Mouse (Mus musculus): ENCODE data around the gene Slc8a1. TPM values are rescaled to one million over a fixed set of nuclear protein-coding genes. Genes with fewer than 3 reads are reported as not detected.
A peak's percentile ranks its signal among the peaks of the same experiment; 100 is the strongest.

The Slc8a1 gene
- total and polyA plus RNA-seq, 3 experiments = 49.9 to 460 (median 426) TPM

DNA sequence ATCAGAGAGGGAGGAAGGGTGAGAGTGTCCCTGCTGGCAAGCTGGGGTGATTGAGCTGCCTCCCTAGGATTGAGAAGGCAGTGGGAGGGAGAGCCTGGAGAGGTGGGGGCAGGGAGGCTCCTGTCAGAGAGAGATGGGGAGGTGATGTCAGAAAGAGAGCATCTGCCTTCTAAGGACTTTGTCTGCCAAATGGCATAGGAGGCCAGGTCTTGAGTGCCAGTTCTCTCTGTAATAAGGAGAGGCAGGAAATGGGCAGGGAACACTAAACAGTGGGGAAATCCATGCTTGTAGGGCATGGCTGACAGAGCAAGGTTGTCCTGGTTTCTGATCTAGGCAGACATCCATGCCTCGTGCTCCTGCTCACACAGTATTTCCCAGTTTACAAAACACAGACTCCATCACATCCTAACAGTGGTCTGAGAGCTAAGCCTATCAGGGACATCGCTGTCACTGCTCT lies 117.0 kb downstream of the Slc8a1 start:
- Histone ChIP-seq H3K9ac (ENCODE audit: low read depth, low read length) (no peak overlapping the region), H3K4me1 (ENCODE audit: control insufficient read depth, insufficient read depth, low read length) (peaks cover 6% of the 10 kb centered on the region), H3K27me3 (ENCODE audit: control insufficient read depth, insufficient read depth, low read length) (no peaks in the 10 kb centered on the region), H3K79me2 (replicated peaks; ENCODE audit: control insufficient read depth, insufficient read depth, low read length) (no peaks in the 10 kb centered on the region), H3K27ac (no peak overlapping the region), H3K36me3 (ENCODE audit: control insufficient read depth, insufficient read depth, low read length) (peaks cover 19% of the 10 kb centered on the region), H3K4me3 (no peak overlapping the region)
- TF ChIP-seq EP300 (IDR thresholded peaks at IDR 0.05; ENCODE audit: insufficient read depth, low read depth, low read length) (no peak), CTCF (IDR thresholded peaks at IDR 0.05) (0 out of 2 replicates have a peak, but pooled peaks have one; percentile 3), POLR2A (IDR thresholded peaks at IDR 0.05; ENCODE audit: insufficient read depth, low read depth, low read length) (no peak)
- WGBS = 52% methylated on average over 2 of the region's 2 CpGs
- peak; percentile 26 to 49 for DNase-seq
- intact Hi-C loops (cut with DNase I) = no loop called here

DNA sequence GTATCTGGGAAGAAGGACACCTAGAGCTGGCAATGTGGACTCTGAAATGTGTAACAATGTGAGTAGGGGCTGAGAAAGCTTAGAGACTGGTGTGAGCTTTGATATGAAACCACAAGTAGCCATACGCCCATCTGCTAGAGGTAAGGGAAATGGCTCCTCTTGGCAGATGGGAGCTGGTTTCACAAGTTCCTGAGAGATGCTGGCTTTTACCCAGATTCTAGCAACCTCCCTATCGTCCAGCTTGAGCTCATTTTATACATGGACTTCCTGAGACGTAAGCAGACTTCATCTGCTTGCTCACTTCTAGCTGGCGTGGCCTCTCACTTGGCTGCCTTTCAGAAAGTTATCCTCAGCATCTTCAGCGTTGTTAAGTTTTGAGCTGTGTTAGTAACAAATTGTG lies 119.7 kb downstream of the Slc8a1 start:
- Histone ChIP-seq H3K9ac (ENCODE audit: low read depth, low read length) (no peak overlapping the region), H3K27me3 (ENCODE audit: control insufficient read depth, insufficient read depth, low read length) (no peaks in the 10 kb centered on the region), H3K79me2 (replicated peaks; ENCODE audit: control insufficient read depth, insufficient read depth, low read length) (peaks cover 4% of the 10 kb centered on the region; the same call in 1 of the 2 replicates), H3K27ac (no peak overlapping the region), H3K4me3 (no peak overlapping the region), H3K4me1 (ENCODE audit: control insufficient read depth, insufficient read depth, low read length) (peaks cover 7% of the 10 kb centered on the region), H3K36me3 (ENCODE audit: control insufficient read depth, insufficient read depth, low read length) (peaks cover 14% of the 10 kb centered on the region; the same call in 1 of the 2 replicates)
- no peak for DNase-seq
- intact Hi-C loops (cut with DNase I) = no loop called here
- 16% methylated on average over 5 of the region's 5 CpGs for WGBS
- no peak for TF ChIP-seq EP300 (IDR thresholded peaks at IDR 0.05; ENCODE audit: insufficient read depth, low read depth, low read length)
- no peak for TF ChIP-seq POLR2A (IDR thresholded peaks at IDR 0.05; ENCODE audit: insufficient read depth, low read depth, low read length)
- no peak for TF ChIP-seq CTCF (IDR thresholded peaks at IDR 0.05)

DNA sequence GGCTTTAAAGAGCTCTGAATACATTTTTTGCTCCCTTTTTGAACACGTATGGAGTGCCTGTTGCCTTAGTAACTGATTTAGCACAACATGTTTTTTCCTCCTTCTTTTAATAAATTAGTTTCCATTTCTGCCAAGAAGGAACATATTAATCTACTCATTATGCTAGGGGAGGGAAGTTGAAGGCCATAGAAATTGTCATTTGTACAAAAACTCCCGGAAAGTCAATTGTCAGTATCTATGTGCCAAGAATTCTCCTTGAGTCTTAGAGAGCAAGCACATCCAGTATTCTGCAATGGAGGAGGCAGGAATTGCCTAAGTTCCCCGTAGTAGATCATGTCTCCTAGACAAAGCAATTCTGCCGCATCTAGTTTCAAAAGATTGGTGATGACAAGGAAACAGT lies 121.9 kb downstream of the Slc8a1 start:
- H3K27ac ChIP-seq = no peak overlapping the region
- peaks cover 6% of the 10 kb centered on the region for H3K4me1 ChIP-seq (ENCODE audit: control insufficient read depth, insufficient read depth, low read length)
- H3K9ac ChIP-seq (ENCODE audit: low read depth, low read length) = no peak overlapping the region
- H3K79me2 ChIP-seq (replicated peaks; ENCODE audit: control insufficient read depth, insufficient read depth, low read length) = peaks cover 4% of the 10 kb centered on the region; the same call in 1 of the 2 replicates
- 40% methylated on average over 4 of the region's 4 CpGs for whole genome bisulfite sequencing
- peaks cover 7% of the 10 kb centered on the region; the same call in 1 of the 2 replicates for H3K36me3 ChIP-seq (ENCODE audit: control insufficient read depth, insufficient read depth, low read length)
- H3K27me3 ChIP-seq (ENCODE audit: control insufficient read depth, insufficient read depth, low read length) = no peaks in the 10 kb centered on the region
- DNase-seq = no peak
- H3K4me3 ChIP-seq = no peak overlapping the region
- TF ChIP-seq CTCF (IDR thresholded peaks at IDR 0.05) (no peak), POLR2A (IDR thresholded peaks at IDR 0.05; ENCODE audit: insufficient read depth, low read depth, low read length) (no peak), EP300 (IDR thresholded peaks at IDR 0.05; ENCODE audit: insufficient read depth, low read depth, low read length) (no peak)
- intact Hi-C loops (cut with DNase I) = no loop called here

GRCm38 (mm10) chr17:81615391-81615790 lies 122.8 kb downstream of the Slc8a1 start:
- TF ChIP-seq POLR2A (IDR thresholded peaks at IDR 0.05; ENCODE audit: insufficient read depth, low read depth, low read length) (no peak), CTCF (IDR thresholded peaks at IDR 0.05) (no peak), EP300 (IDR thresholded peaks at IDR 0.05; ENCODE audit: insufficient read depth, low read depth, low read length) (no peak)
- Histone ChIP-seq H3K9ac (ENCODE audit: low read depth, low read length) (no peak overlapping the region), H3K4me1 (ENCODE audit: control insufficient read depth, insufficient read depth, low read length) (peaks cover 3% of the 10 kb centered on the region), H3K27ac (no peak overlapping the region), H3K4me3 (no peak overlapping the region), H3K36me3 (ENCODE audit: control insufficient read depth, insufficient read depth, low read length) (peaks cover 7% of the 10 kb centered on the region; the same call in 1 of the 2 replicates), H3K27me3 (ENCODE audit: control insufficient read depth, insufficient read depth, low read length) (no peaks in the 10 kb centered on the region), H3K79me2 (replicated peaks; ENCODE audit: control insufficient read depth, insufficient read depth, low read length) (peaks cover 4% of the 10 kb centered on the region; the same call in 1 of the 2 replicates)
- intact Hi-C loops (cut with DNase I) = no loop called here
- DNase-seq = no peak
- 83% methylated on average over 8 of the region's 8 CpGs for WGBS

GRCm38 (mm10) chr17:81607515-81607914 lies 130.7 kb downstream of the Slc8a1 start:
- WGBS = 91% methylated on average over 3 of the region's 3 CpGs
- no peak for TF ChIP-seq CTCF (IDR thresholded peaks at IDR 0.05)
- no peak for TF ChIP-seq EP300 (IDR thresholded peaks at IDR 0.05; ENCODE audit: insufficient read depth, low read depth, low read length)
- no peak for TF ChIP-seq POLR2A (IDR thresholded peaks at IDR 0.05; ENCODE audit: insufficient read depth, low read depth, low read length)
- DNase-seq = no peak

DNA sequence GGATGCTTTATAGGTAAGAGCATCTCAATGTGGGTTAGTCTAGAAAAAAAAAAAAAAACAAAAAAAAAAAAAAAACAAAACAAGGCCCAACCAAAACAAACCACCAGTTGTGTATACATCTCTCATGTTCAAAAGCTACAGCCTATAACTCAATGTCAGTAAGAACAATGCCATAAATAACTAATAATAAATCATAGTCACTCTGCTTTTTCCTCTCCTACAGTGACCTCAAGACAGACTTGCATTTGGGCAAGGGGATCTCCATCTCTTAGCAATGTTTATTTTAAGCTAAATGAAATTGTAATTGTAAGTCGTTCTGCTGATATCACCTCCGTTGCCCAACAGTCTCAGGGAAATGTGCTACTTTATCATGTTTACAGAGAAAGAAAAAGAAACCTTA lies 132.1 kb downstream of the Slc8a1 start:
- Histone ChIP-seq H3K4me3 (no peak overlapping the region), H3K4me1 (ENCODE audit: control insufficient read depth, insufficient read depth, low read length) (peaks cover 7% of the 10 kb centered on the region), H3K36me3 (ENCODE audit: control insufficient read depth, insufficient read depth, low read length) (peaks cover 22% of the 10 kb centered on the region), H3K27me3 (ENCODE audit: control insufficient read depth, insufficient read depth, low read length) (no peaks in the 10 kb centered on the region), H3K9ac (ENCODE audit: low read depth, low read length) (no peak overlapping the region), H3K79me2 (replicated peaks; ENCODE audit: control insufficient read depth, insufficient read depth, low read length) (no peaks in the 10 kb centered on the region; the same call in 1 of the 2 replicates), H3K27ac (no peak overlapping the region)
- intact Hi-C loops (cut with DNase I) = no loop called here
- DNase-seq = no peak
- WGBS = 36% methylated on average over 2 of the region's 2 CpGs
- TF ChIP-seq EP300 (IDR thresholded peaks at IDR 0.05; ENCODE audit: insufficient read depth, low read depth, low read length) (no peak), CTCF (IDR thresholded peaks at IDR 0.05) (no peak), POLR2A (IDR thresholded peaks at IDR 0.05; ENCODE audit: insufficient read depth, low read depth, low read length) (no peak)

More at GRCm38 (mm10) chr17:81607515-81607914, 130.7 kb downstream of the Slc8a1 start:
- no peaks in the 10 kb centered on the region for H3K27me3 ChIP-seq (ENCODE audit: control insufficient read depth, insufficient read depth, low read length)
- H3K4me1 ChIP-seq (ENCODE audit: control insufficient read depth, insufficient read depth, low read length) = peaks cover 5% of the 10 kb centered on the region
- H3K36me3 ChIP-seq (ENCODE audit: control insufficient read depth, insufficient read depth, low read length) = peaks cover 18% of the 10 kb centered on the region
- no peak overlapping the region for H3K4me3 ChIP-seq
- no peak overlapping the region for H3K27ac ChIP-seq
- intact Hi-C loops (cut with DNase I) = no loop called here
- no peak overlapping the region for H3K9ac ChIP-seq (ENCODE audit: low read depth, low read length)
- H3K79me2 ChIP-seq (replicated peaks; ENCODE audit: control insufficient read depth, insufficient read depth, low read length) = no peaks in the 10 kb centered on the region; the same call in 1 of the 2 replicates

Data from heart, adult 2 months (tissue).